Mouse (Mus musculus): Measurements from ENCODE around the gene Gm20825.
"Not testable (repeated sequence)": the region's sequence is repeated elsewhere in the genome, so short reads cannot be mapped to it uniquely, and the experiment has no call there.

The Gm20825 gene

GRCm38 (mm10) chrY:8071407-8071806 is at the start of gene Gm20825:
Gene Gm20825 (minus strand): TSS chrY:8071507.
- not testable (repeated sequence) for DNase-seq (ENCODE audit: low spot score)
